Comparison of ENCODE assay signal across 9 mouse cellular contexts in genomic region chr11:70228828-70229227, GRCm38 (mm10). TPM values are rescaled to one million over a fixed set of nuclear protein-coding genes. Genes with fewer than 3 reads are reported as not detected.
A peak's percentile ranks its signal among the peaks of the same experiment; 100 is the strongest.
DNase-seq lines count a peak whose midpoint lies in the region; ATAC-seq and TF ChIP-seq lines count a peak whose summit lies in the region.
"Had no signal": no experiment of that assay in that cellular context is flagged by ENCODE, and none has a peak within 500 bp of the region (broad histone marks: within the 10 kb centered on the region; RNA-seq: fewer than 3 reads in every experiment).

No protein-coding gene starts in this region.

- peak; percentile 81 to 82 for DNase-seq in left cerebral cortex, adult 18-20 months (ENCODE audit: low spot score in 2 of 2)
- no peak for DNase-seq in left cerebral cortex, adult 11 months (ENCODE audit: low spot score)
- DNase-seq in gastrocnemius, postnatal 25 days: peak; percentile 78
- peak; percentile 73 for DNase-seq in limb, embryonic 14.5 days (ENCODE audit: low spot score)
- peak; percentile 89 for DNase-seq in midbrain, embryonic 14.5 days
- peak; percentile 74 to 82 for DNase-seq in spleen, postnatal 14 days (ENCODE audit: low spot score in 2 of 2)

- H3K9me3 ChIP-seq in limb, embryonic 14.5 days (ENCODE audit: control insufficient read depth, low read length): no peaks in the 10 kb centered on the region
- H3K9me3 ChIP-seq in midbrain, embryonic 14.5 days (ENCODE audit: control insufficient read depth, low read length): no peaks in the 10 kb centered on the region
- H3K9me3 ChIP-seq: G1E had no signal

- 0 out of 2 replicates have a peak overlapping the region, but pooled peaks have one; percentile 2 for H3K9ac ChIP-seq in limb, embryonic 14.5 days (ENCODE audit: low read depth, low read length, severe bottlenecking)
- no peak overlapping the region; the same call in 1 of the 2 replicates for H3K9ac ChIP-seq in midbrain, embryonic 14.5 days (replicated peaks; ENCODE audit: low read length)

- ATAC-seq in common myeloid progenitor, adult 5-6 weeks (replicated peaks; ENCODE audit: low read depth, poor library complexity, severe bottlenecking): peak; percentile 30; the same call in 1 of the 2 replicates
- ATAC-seq in inflammation-experienced regulatory T-cells, adult 6 months: peak; percentile 73
- ATAC-seq in limb, embryonic 14.5 days (ENCODE audit: low FRiP score, low read depth): 0 out of 2 replicates have a peak, but pooled peaks have one; percentile 23
- ATAC-seq in midbrain, embryonic 14.5 days (ENCODE audit: low FRiP score, low TSS enrichment): no peak

- no peaks in the 10 kb centered on the region for H3K36me3 ChIP-seq in limb, embryonic 14.5 days (ENCODE audit: control insufficient read depth, insufficient read depth, low read length)
- no peaks in the 10 kb centered on the region for H3K36me3 ChIP-seq in midbrain, embryonic 14.5 days (ENCODE audit: control insufficient read depth, insufficient read depth, low read length)

- peak overlapping the region; percentile 27 for H3K4me3 ChIP-seq in limb, embryonic 14.5 days (replicated peaks; ENCODE audit: low read length)
- peak overlapping the region; percentile 24 for H3K4me3 ChIP-seq in midbrain, embryonic 14.5 days (replicated peaks; ENCODE audit: low read depth, low read length)

- no peak overlapping the region for H3K27ac ChIP-seq in limb, embryonic 14.5 days (replicated peaks; ENCODE audit: low read depth, low read length)
- H3K27ac ChIP-seq in midbrain, embryonic 14.5 days (replicated peaks; ENCODE audit: low read depth, low read length): no peak overlapping the region

- TF ChIP-seq POLR2A in limb, embryonic 14.5 days (IDR thresholded peaks at IDR 0.05; ENCODE audit: borderline replicate concordance, extremely low read depth, insufficient read depth, insufficient read length): no peak

- peaks cover 55% of the 10 kb centered on the region for H3K27me3 ChIP-seq in limb, embryonic 14.5 days (ENCODE audit: control insufficient read depth, insufficient read depth, low read length)
- peaks cover 56% of the 10 kb centered on the region for H3K27me3 ChIP-seq in midbrain, embryonic 14.5 days (ENCODE audit: control insufficient read depth, insufficient read depth, low read length)

- 2% methylated on average over 19 of the region's 19 CpGs for WGBS in limb, embryonic 14.5 days
- WGBS in midbrain, embryonic 14.5 days: 1% methylated on average over 19 of the region's 19 CpGs

- H3K4me2 ChIP-seq in limb, embryonic 14.5 days (replicated peaks; ENCODE audit: low read depth, low read length, severe bottlenecking): peak overlapping the region; percentile 45
- H3K4me2 ChIP-seq in midbrain, embryonic 14.5 days (ENCODE audit: low read length): peak overlapping the region; percentile 49

- H3K4me1 ChIP-seq in limb, embryonic 14.5 days (ENCODE audit: control insufficient read depth, insufficient read depth, low read length): peaks cover 22% of the 10 kb centered on the region
- peaks cover 10% of the 10 kb centered on the region; the same call in 1 of the 2 replicates for H3K4me1 ChIP-seq in midbrain, embryonic 14.5 days (ENCODE audit: control insufficient read depth, insufficient read depth, low read length)

RNA-seq across cellular contexts. Expression of gene Bcl6b, which starts 0.8 kb away (rescaled TPM):
- 1 to 10 TPM; 1.2 to 3.2 TPM for total RNA-seq in left cerebral cortex, adult 18-20 months (2021)
- 0.41 and 0.82 TPM in 2 replicates for total RNA-seq in common myeloid progenitor, adult 5-6 weeks (2017)
- 1 to 10 TPM; 4.1 to 6.2 TPM for total RNA-seq in gastrocnemius, postnatal 25 days (2021)
- under 1 TPM in 1 of 3 experiments, not detected in 2; 0.39 TPM for polyA plus RNA-seq in inflammation-experienced regulatory T-cells, adult 6 months (2017; shearing (Covaris generic))
- 11.2 and 12.2 TPM in 2 replicates for polyA plus RNA-seq in limb, embryonic 14.5 days (2012; rRNA removed)
- polyA plus RNA-seq in limb, embryonic 14.5 days (2014; fragmentation: Nextera tagmentation; extraction: Ambion mirVana): 11.7 and 12.2 TPM in 2 replicates
- polyA plus RNA-seq in midbrain, embryonic 14.5 days (2014; fragmentation: Nextera tagmentation; extraction: Ambion mirVana): 2.5 and 4.4 TPM in 2 replicates
- polyA plus RNA-seq: G1E had no signal

RNA-seq across cellular contexts. Expression of gene Slc16a13, which starts 8.0 kb away (rescaled TPM):
- total RNA-seq in left cerebral cortex, adult 18-20 months (2021): 1 to 10 TPM; 5.2 to 8.0 TPM
- 4.1 and 4.8 TPM in 2 replicates for total RNA-seq in common myeloid progenitor, adult 5-6 weeks (2017)
- total RNA-seq in gastrocnemius, postnatal 25 days (2021): under 1 TPM; 0.10 to 0.88 TPM
- 1 to 10 TPM; 2.3 to 4.3 (median 3.2) TPM for polyA plus RNA-seq in inflammation-experienced regulatory T-cells, adult 6 months (2017; shearing (Covaris generic))
- 9.3 and 11.1 TPM in 2 replicates for polyA plus RNA-seq in limb, embryonic 14.5 days (2012; rRNA removed)
- polyA plus RNA-seq in limb, embryonic 14.5 days (2014; fragmentation: Nextera tagmentation; extraction: Ambion mirVana): 9.2 and 9.6 TPM in 2 replicates
- polyA plus RNA-seq in midbrain, embryonic 14.5 days (2014; fragmentation: Nextera tagmentation; extraction: Ambion mirVana): 10.0 and 10.7 TPM in 2 replicates

RNA-seq across cellular contexts. Expression of gene 0610010K14Rik, which starts 8.9 kb away (rescaled TPM):
- total RNA-seq in left cerebral cortex, adult 18-20 months (2021): 10 to 100 TPM; 44.6 to 47.2 TPM
- total RNA-seq in common myeloid progenitor, adult 5-6 weeks (2017): 43.5 and 49.9 TPM in 2 replicates
- 10 to 100 TPM; 26.9 to 36.2 TPM for total RNA-seq in gastrocnemius, postnatal 25 days (2021)
- 100 to 1,000 TPM; 133 to 147 (median 134) TPM for polyA plus RNA-seq in inflammation-experienced regulatory T-cells, adult 6 months (2017; shearing (Covaris generic))
- 167 and 171 TPM in 2 replicates for polyA plus RNA-seq in limb, embryonic 14.5 days (2012; rRNA removed)
- 178 and 193 TPM in 2 replicates for polyA plus RNA-seq in limb, embryonic 14.5 days (2014; fragmentation: Nextera tagmentation; extraction: Ambion mirVana)
- 171 and 205 TPM in 2 replicates for polyA plus RNA-seq in midbrain, embryonic 14.5 days (2014; fragmentation: Nextera tagmentation; extraction: Ambion mirVana)

RNA-seq across cellular contexts. Expression of gene Gm21988, which starts 10.8 kb away (rescaled TPM):
- total RNA-seq in left cerebral cortex, adult 18-20 months (2021): 1 to 10 TPM; 3.0 to 4.8 TPM
- not detected in 2 replicates for total RNA-seq in common myeloid progenitor, adult 5-6 weeks (2017)
- total RNA-seq in gastrocnemius, postnatal 25 days (2021): 1 to 10 TPM; 2.4 to 3.0 TPM
- 10 to 100 TPM in 1 of 3 experiments, 1 to 10 TPM in 2; 2.7 to 11.1 (median 6.1) TPM for polyA plus RNA-seq in inflammation-experienced regulatory T-cells, adult 6 months (2017; shearing (Covaris generic))
- polyA plus RNA-seq in limb, embryonic 14.5 days (2012; rRNA removed): 15.1 and 15.7 TPM in 2 replicates
- 12.9 and 13.1 TPM in 2 replicates for polyA plus RNA-seq in limb, embryonic 14.5 days (2014; fragmentation: Nextera tagmentation; extraction: Ambion mirVana)
- 13.4 and 16.3 TPM in 2 replicates for polyA plus RNA-seq in midbrain, embryonic 14.5 days (2014; fragmentation: Nextera tagmentation; extraction: Ambion mirVana)

RNA-seq across cellular contexts. Expression of gene Rnasek, which starts 10.8 kb away (rescaled TPM):
- 100 to 1,000 TPM; 269 to 280 TPM for total RNA-seq in left cerebral cortex, adult 18-20 months (2021)
- 25.7 and 49.9 TPM in 2 replicates for total RNA-seq in common myeloid progenitor, adult 5-6 weeks (2017)
- 100 to 1,000 TPM in 1 of 2 experiments, 10 to 100 TPM in 1; 96.1 to 126 TPM for total RNA-seq in gastrocnemius, postnatal 25 days (2021)
- polyA plus RNA-seq in inflammation-experienced regulatory T-cells, adult 6 months (2017; shearing (Covaris generic)): 100 to 1,000 TPM; 207 to 275 (median 255) TPM
- polyA plus RNA-seq in limb, embryonic 14.5 days (2012; rRNA removed): 54.0 and 63.2 TPM in 2 replicates
- polyA plus RNA-seq in limb, embryonic 14.5 days (2014; fragmentation: Nextera tagmentation; extraction: Ambion mirVana): 171 and 176 TPM in 2 replicates
- 321 and 350 TPM in 2 replicates for polyA plus RNA-seq in midbrain, embryonic 14.5 days (2014; fragmentation: Nextera tagmentation; extraction: Ambion mirVana)
